In the genomic region with DNA sequence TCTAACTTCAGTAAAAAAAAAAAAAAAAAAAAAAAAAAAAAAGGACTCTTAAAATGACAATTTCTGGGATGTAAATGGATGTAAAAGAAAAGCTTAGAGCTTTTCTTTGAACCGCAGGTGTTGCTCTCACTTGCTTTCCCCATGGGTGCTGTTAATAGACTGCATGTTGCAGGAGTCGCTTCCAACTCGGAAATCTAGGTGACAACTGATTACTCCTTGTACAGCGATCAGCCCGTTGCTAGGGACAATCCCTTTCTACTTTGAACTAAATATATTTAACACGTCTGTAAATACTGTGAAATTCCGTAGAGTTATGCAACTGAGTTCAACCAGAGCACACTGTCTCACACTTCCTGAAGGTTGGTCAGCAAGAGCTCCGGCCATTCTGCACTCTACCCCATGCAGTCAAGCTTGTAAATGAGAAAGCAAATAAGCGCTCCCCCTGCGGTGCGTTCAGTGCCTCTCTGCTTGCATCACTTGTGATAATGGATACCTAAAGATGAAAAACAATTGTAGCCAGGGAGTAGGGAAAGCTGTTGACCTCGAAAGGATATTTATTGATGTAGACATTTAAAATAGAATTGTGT, we compare ENCODE assay signal across 9 mouse cellular contexts.
DNase-seq lines count a peak whose midpoint lies in the region; ATAC-seq lines count a peak whose summit lies in the region.
"Had no signal": no experiment of that assay in that cellular context is flagged by ENCODE, and none has a peak within 500 bp of the region (broad histone marks: within the 10 kb centered on the region; RNA-seq: fewer than 3 reads in every experiment).

No protein-coding gene starts in this region.

- ATAC-seq in frontal cortex, adult (ENCODE audit: low TSS enrichment) = peak; percentile 92
- 0 out of 2 replicates have a peak, but pooled peaks have one; percentile 28 for ATAC-seq in liver, embryonic 15.5 days (ENCODE audit: insufficient read depth)

- no peak overlapping the region for H3K27ac ChIP-seq in liver, embryonic 15.5 days (replicated peaks)

- no peak overlapping the region for H3K4me2 ChIP-seq in liver, embryonic 15.5 days

- DNase-seq in frontal cortex, postnatal 10 days (ENCODE audit: low spot score in 2 of 2) = no peak
- DNase-seq in right cerebral cortex, adult 2 months (ENCODE audit: low spot score in 2 of 2) = peak; percentile 7 to 11
- DNase-seq in right cerebral cortex, postnatal 36 days (ENCODE audit: low spot score in 2 of 2) = no peak
- DNase-seq in urinary bladder, postnatal 36 days (ENCODE audit: low spot score in 2 of 2) = no peak
- no peak for DNase-seq in ovary, postnatal 36 days (ENCODE audit: low spot score)
- no peak for DNase-seq in thymus, postnatal 10 days (ENCODE audit: low spot score in 2 of 2)
- DNase-seq: cerebellum, adult 11-12 months had no signal

- WGBS in liver, embryonic 15.5 days (ENCODE audit: insufficient replicate concordance) = 11% methylated on average over 12 of the region's 12 CpGs

- H3K27me3 ChIP-seq in liver, embryonic 15.5 days = no peaks in the 10 kb centered on the region

- H3K9me3 ChIP-seq in liver, embryonic 15.5 days (replicated peaks) = no peaks in the 10 kb centered on the region

- no peak overlapping the region for H3K4me3 ChIP-seq in liver, embryonic 15.5 days (replicated peaks)

- H3K36me3 ChIP-seq in liver, embryonic 15.5 days (replicated peaks) = no peaks in the 10 kb centered on the region

- no peaks in the 10 kb centered on the region for H3K4me1 ChIP-seq in liver, embryonic 15.5 days (replicated peaks)

- no peak overlapping the region for H3K9ac ChIP-seq in liver, embryonic 15.5 days

Comparison
In these comparisons a context has a peak if more than half of its experiments do, and no peak if none do; other contexts are left out.
1. DNase-seq: peak in right cerebral cortex, adult 2 months (2 of 2); none in frontal cortex, postnatal 10 days (0 of 2), right cerebral cortex, postnatal 36 days (0 of 2), urinary bladder, postnatal 36 days (0 of 2), ovary, postnatal 36 days (single experiment) and thymus, postnatal 10 days (0 of 2).